Mouse (Mus musculus) hindbrain, embryonic 12.5 days (tissue): ENCODE results near the gene Afp. TPM values are rescaled to one million over a fixed set of nuclear protein-coding genes. Genes with fewer than 3 reads are reported as not detected.

Experiments used
- ATAC-seq: fragments of 200-750 bp; cut with Nextera tagmentation; 2 replicates; pipeline ENCODE4 v1.8.0; 2017; ENCODE audit warnings: moderate TSS enrichment; ENCODE audit not compliant: low FRiP score
- H3K27ac ChIP-seq: fragments of 300-500 bp; sonication (generic); 2 replicates; pipeline ENCODE4 v1.5.1; 2016; ENCODE audit warnings: mild to moderate bottlenecking
- H3K27me3 ChIP-seq: fragments of 300-500 bp; sonication (generic); 2 replicates; pipeline ENCODE4 v1.6.1; 2016; ENCODE audit warnings: mild to moderate bottlenecking
- H3K36me3 ChIP-seq: fragments of 300-500 bp; sonication (generic); 2 replicates; pipeline ENCODE4 v1.6.1; 2016; ENCODE audit warnings: mild to moderate bottlenecking
- H3K4me1 ChIP-seq: fragments of 300-500 bp; sonication (generic); 2 replicates; pipeline ENCODE4 v1.6.1; 2016
- H3K4me2 ChIP-seq: fragments of 300-500 bp; sonication (generic); replicated peaks from 2 replicates; pipeline ENCODE4 v1.6.1; 2016; ENCODE audit warnings: mild to moderate bottlenecking
- H3K4me3 ChIP-seq: fragments of 300-500 bp; sonication (generic); 2 replicates; pipeline ENCODE4 v1.5.1; 2016; ENCODE audit warnings: mild to moderate bottlenecking
- H3K9ac ChIP-seq: fragments of 300-500 bp; sonication (generic); 2 replicates; pipeline ENCODE4 v1.6.1; 2016; ENCODE audit warnings: mild to moderate bottlenecking, moderate library complexity
- H3K9me3 ChIP-seq: fragments of 300-500 bp; sonication (generic); replicated peaks from 2 replicates; pipeline ENCODE4 v1.6.1; 2016; ENCODE audit warnings: mild to moderate bottlenecking
- WGBS: fragments of 180-500 bp; shearing (Covaris S2); methylation state at CpG from one replicate; pipeline ENCODE4 v1.1.7; 2016; 5-methylcytosine and 5-hydroxymethylcytosine counted together
- polyA plus RNA-seq: library from polyadenylated mRNA; unstranded; fragments of >200 nt; fragmentation: Nextera tagmentation; extraction: Ambion mirVana; gene quantifications from 2 replicates; pipeline ENCODE4 v1.2.1, GENCODE M21; 2016

The Afp gene
- polyA plus RNA-seq = 0.18 and 0.41 TPM in 2 replicates

DNA sequence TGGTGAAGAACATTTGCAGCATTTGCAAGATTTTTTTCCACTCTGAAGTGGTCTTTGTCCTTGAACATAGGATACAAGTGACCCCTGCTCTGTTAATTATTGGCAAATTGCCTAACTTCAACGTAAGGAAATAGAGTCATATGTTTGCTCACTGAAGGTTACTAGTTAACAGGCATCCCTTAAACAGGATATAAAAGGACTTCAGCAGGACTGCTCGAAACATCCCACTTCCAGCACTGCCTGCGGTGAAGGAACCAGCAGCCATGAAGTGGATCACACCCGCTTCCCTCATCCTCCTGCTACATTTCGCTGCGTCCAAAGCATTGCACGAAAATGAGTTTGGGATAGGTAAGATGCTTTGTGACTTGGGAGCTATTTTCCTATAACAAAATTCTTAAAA, at the start of gene Afp:
Gene Afp, plus strand, starts transcription at position 220 of the 400 bp plus-strand sequence.
- Histone ChIP-seq H3K27ac (no peak within 1 kb of the TSS), H3K36me3 (no peaks in the 10 kb centered on the region), H3K27me3 (no peaks in the 10 kb centered on the region), H3K4me3 (no peak within 1 kb of the TSS), H3K4me2 (no peak within 1 kb of the TSS), H3K9me3 (no peaks in the 10 kb centered on the region), H3K9ac (no peak within 1 kb of the TSS), H3K4me1 (no peaks in the 10 kb centered on the region)
- WGBS = 82% methylated on average over 7 of the region's 7 CpGs
- no peak for ATAC-seq

GRCm38 (mm10) chr5:90447577-90447976, 43.0 kb upstream of the Afp start:
- H3K27me3 ChIP-seq = no peaks in the 10 kb centered on the region
- no peak overlapping the region for H3K9ac ChIP-seq
- H3K4me1 ChIP-seq = no peaks in the 10 kb centered on the region
- no peak overlapping the region for H3K4me2 ChIP-seq
- H3K4me3 ChIP-seq = no peak overlapping the region
- 96% methylated on average over 3 of the region's 3 CpGs for WGBS
- H3K36me3 ChIP-seq = no peaks in the 10 kb centered on the region
- no peaks in the 10 kb centered on the region for H3K9me3 ChIP-seq
- no peak for ATAC-seq
- H3K27ac ChIP-seq = no peak overlapping the region

DNA sequence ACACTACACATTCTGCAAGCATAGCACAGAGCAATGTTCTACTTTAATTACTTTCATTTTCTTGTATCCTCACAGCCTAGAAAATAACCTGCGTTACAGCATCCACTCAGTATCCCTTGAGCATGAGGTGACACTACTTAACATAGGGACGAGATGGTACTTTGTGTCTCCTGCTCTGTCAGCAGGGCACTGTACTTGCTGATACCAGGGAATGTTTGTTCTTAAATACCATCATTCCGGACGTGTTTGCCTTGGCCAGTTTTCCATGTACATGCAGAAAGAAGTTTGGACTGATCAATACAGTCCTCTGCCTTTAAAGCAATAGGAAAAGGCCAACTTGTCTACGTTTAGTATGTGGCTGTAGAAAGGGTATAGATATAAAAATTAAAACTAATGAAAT, 40.6 kb upstream of the Afp start:
- WGBS = 80% methylated on average over 5 of the region's 5 CpGs

DNA sequence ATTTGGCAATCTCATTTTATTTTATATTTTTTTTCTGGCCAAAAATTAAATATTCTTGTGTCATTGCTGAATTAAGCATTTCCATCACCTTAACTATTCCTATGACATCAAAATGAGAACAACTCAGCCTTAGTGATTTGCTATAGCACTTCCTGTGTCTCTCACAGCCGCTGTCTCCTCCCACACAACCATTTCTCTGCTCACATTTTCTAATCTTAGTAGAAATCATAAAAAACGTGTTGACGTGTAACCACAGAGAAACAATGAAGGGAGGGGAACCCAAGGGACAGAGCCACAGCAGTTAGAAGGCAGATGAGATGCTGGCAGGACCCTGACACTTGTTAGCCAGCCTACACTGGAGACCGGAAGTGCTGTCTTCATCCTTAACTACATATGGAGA, 37.8 kb upstream of the Afp start:
- no peak overlapping the region for H3K4me3 ChIP-seq
- 68% methylated on average over 4 of the region's 4 CpGs for WGBS
- H3K36me3 ChIP-seq = no peaks in the 10 kb centered on the region
- no peaks in the 10 kb centered on the region for H3K4me1 ChIP-seq
- no peak overlapping the region for H3K4me2 ChIP-seq
- H3K9ac ChIP-seq = no peak overlapping the region
- ATAC-seq = no peak
- no peaks in the 10 kb centered on the region for H3K9me3 ChIP-seq
- no peaks in the 10 kb centered on the region for H3K27me3 ChIP-seq
- H3K27ac ChIP-seq = no peak overlapping the region

More for the DNA sequence above, 40.6 kb upstream of the Afp start:
- Histone ChIP-seq H3K9me3 (no peaks in the 10 kb centered on the region), H3K4me2 (no peak overlapping the region), H3K27me3 (no peaks in the 10 kb centered on the region), H3K27ac (no peak overlapping the region), H3K4me3 (no peak overlapping the region), H3K4me1 (no peaks in the 10 kb centered on the region), H3K36me3 (no peaks in the 10 kb centered on the region), H3K9ac (no peak overlapping the region)
- ATAC-seq = no peak

DNA sequence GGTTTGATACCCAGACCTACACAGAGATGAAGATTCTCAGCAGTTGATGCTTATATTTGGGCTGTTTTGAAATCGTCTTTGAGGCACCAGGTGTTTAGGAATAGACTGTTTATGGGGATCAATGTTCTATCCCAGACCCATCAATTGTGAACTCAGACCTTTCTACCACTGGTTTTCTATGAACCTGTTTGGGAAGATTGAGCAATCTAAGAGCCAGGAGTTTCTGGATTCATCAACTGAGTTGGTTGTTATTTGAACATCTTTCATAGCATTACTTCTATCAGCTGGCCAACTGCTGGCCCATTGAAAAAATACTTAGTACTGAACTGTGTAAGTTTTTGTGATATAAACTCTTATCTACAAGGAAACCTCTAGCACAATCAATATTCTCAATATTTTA, 33.3 kb upstream of the Afp start:
- no peak overlapping the region for H3K4me3 ChIP-seq
- no peak overlapping the region for H3K9ac ChIP-seq
- H3K4me2 ChIP-seq = no peak overlapping the region
- 81% methylated on average over 1 of the region's 1 CpGs for WGBS
- H3K27ac ChIP-seq = no peak overlapping the region
- no peaks in the 10 kb centered on the region for H3K4me1 ChIP-seq
- H3K9me3 ChIP-seq = no peaks in the 10 kb centered on the region
- H3K27me3 ChIP-seq = no peaks in the 10 kb centered on the region
- ATAC-seq = no peak
- H3K36me3 ChIP-seq = no peaks in the 10 kb centered on the region

GRCm38 (mm10) chr5:90458727-90459126, 31.8 kb upstream of the Afp start:
- Histone ChIP-seq H3K4me2 (no peak overlapping the region), H3K9me3 (no peaks in the 10 kb centered on the region), H3K36me3 (no peaks in the 10 kb centered on the region), H3K27me3 (no peaks in the 10 kb centered on the region), H3K4me1 (no peaks in the 10 kb centered on the region), H3K4me3 (no peak overlapping the region), H3K27ac (no peak overlapping the region), H3K9ac (no peak overlapping the region)
- ATAC-seq = no peak
- 86% methylated on average over 5 of the region's 5 CpGs for WGBS

DNA sequence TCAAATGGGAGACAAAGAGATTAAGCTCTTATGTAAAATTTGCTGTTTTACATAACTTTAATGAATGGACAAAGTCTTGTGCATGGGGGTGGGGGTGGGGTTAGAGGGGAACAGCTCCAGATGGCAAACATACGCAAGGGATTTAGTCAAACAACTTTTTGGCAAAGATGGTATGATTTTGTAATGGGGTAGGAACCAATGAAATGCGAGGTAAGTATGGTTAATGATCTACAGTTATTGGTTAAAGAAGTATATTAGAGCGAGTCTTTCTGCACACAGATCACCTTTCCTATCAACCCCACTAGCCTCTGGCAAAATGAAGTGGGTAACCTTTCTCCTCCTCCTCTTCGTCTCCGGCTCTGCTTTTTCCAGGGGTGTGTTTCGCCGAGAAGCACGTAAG, 29.9 kb upstream of the Afp start, which contains the start of gene Alb:
Gene Alb, plus strand, starts transcription at position 279 of the 400 bp plus-strand sequence.
- ATAC-seq = no peak
- Histone ChIP-seq H3K4me1 (no peaks in the 10 kb centered on the region), H3K27ac (no peak within 1 kb of the TSS), H3K9ac (no peak within 1 kb of the TSS), H3K9me3 (no peaks in the 10 kb centered on the region), H3K36me3 (no peaks in the 10 kb centered on the region), H3K27me3 (no peaks in the 10 kb centered on the region), H3K4me2 (no peak within 1 kb of the TSS), H3K4me3 (no peak within 1 kb of the TSS)
- WGBS = 88% methylated on average over 8 of the region's 8 CpGs

DNA sequence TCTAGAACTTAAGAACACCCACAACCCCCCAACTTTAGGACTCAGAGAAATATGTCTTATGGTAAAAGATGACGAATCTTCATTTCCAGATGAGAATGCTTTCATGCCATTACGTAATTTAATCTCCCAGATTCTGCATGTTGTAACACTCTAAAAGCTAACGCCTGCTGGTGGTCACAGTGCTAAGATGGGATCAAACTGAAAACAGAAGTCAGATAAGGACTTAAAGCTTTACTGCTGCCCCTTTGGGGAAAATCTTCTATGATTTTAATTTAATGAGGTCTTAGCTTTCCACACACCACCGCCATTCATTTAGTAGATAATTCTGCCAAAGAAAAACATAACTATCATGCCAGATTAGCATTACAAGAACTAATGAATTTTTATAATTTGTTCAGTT, 23.7 kb upstream of the Afp start:
- 75% methylated on average over 4 of the region's 4 CpGs for WGBS
- no peak overlapping the region for H3K9ac ChIP-seq

GRCm38 (mm10) chr5:90467245-90467644, 23.3 kb upstream of the Afp start:
- H3K9me3 ChIP-seq = no peaks in the 10 kb centered on the region
- 17% methylated on average over 6 of the region's 6 CpGs for WGBS
- no peaks in the 10 kb centered on the region for H3K36me3 ChIP-seq
- H3K4me3 ChIP-seq = no peak overlapping the region
- ATAC-seq = no peak
- no peak overlapping the region for H3K9ac ChIP-seq
- H3K27me3 ChIP-seq = no peaks in the 10 kb centered on the region
- no peak overlapping the region for H3K4me2 ChIP-seq
- H3K4me1 ChIP-seq = no peaks in the 10 kb centered on the region
- H3K27ac ChIP-seq = no peak overlapping the region

More for the DNA sequence above, 23.7 kb upstream of the Afp start:
- Histone ChIP-seq H3K4me2 (no peak overlapping the region), H3K4me3 (no peak overlapping the region), H3K36me3 (no peaks in the 10 kb centered on the region), H3K4me1 (no peaks in the 10 kb centered on the region), H3K27me3 (no peaks in the 10 kb centered on the region), H3K9me3 (no peaks in the 10 kb centered on the region), H3K27ac (no peak overlapping the region)
- ATAC-seq = no peak

DNA sequence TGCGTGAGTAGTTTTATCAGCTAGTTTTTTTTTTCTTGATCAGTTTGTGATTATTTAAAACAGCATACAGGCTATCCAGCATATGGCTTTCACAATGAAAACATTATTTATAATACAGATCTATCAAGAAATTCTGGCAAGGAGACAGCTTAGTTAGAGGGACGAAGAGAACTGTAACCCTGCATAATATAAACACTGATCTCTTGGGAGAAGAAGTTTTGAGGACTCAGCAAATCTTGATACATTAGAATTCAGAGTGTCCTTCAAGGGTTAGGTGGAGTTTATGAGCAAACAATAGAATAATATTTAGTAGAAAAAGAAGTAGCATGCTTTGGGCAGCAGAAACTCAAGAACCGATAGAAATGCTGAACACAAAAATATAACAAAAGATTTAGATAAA, 19.7 kb upstream of the Afp start:
- H3K4me3 ChIP-seq = no peak overlapping the region
- H3K4me2 ChIP-seq = no peak overlapping the region
- H3K4me1 ChIP-seq = no peaks in the 10 kb centered on the region
- 92% methylated on average over 3 of the region's 3 CpGs for WGBS
- no peaks in the 10 kb centered on the region for H3K27me3 ChIP-seq
- no peak overlapping the region for H3K27ac ChIP-seq
- no peaks in the 10 kb centered on the region for H3K9me3 ChIP-seq
- no peaks in the 10 kb centered on the region for H3K36me3 ChIP-seq
- ATAC-seq = no peak
- no peak overlapping the region for H3K9ac ChIP-seq

DNA sequence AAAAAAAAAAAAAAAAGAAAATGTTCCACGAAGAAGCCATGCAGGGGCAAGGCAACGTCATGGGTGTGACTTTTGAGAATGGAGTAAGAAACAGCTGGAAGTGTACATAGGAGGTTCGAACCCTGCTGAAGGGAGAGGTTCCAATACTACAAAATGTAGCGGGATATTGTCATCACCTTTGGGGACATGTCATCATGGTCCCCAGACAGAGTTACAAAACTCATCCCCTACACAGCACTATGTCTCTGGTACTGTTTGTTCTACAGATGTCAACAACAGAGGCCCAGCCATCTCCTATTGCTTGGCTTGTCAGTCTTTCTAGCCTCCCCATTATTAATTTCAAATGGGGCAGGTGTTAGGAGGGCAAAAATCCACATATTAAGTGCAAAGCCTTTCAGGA, 16.6 kb upstream of the Afp start:
- ATAC-seq = no peak
- no peaks in the 10 kb centered on the region for H3K36me3 ChIP-seq

DNA sequence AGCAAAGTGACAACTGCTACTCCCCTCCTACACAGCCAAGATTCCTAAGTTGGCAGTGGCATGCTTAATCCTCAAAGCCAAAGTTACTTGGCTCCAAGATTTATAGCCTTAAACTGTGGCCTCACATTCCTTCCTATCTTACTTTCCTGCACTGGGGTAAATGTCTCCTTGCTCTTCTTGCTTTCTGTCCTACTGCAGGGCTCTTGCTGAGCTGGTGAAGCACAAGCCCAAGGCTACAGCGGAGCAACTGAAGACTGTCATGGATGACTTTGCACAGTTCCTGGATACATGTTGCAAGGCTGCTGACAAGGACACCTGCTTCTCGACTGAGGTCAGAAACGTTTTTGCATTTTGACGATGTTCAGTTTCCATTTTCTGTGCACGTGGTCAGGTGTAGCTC, 16.2 kb upstream of the Afp start:
- Histone ChIP-seq H3K9ac (no peak overlapping the region), H3K4me3 (no peak overlapping the region), H3K4me1 (no peaks in the 10 kb centered on the region), H3K27me3 (no peaks in the 10 kb centered on the region), H3K27ac (no peak overlapping the region), H3K4me2 (no peak overlapping the region), H3K9me3 (no peaks in the 10 kb centered on the region), H3K36me3 (no peaks in the 10 kb centered on the region)
- no peak for ATAC-seq
- WGBS = 92% methylated on average over 5 of the region's 5 CpGs

More for the DNA sequence above, 16.6 kb upstream of the Afp start:
- Histone ChIP-seq H3K27ac (no peak overlapping the region), H3K4me2 (no peak overlapping the region), H3K9ac (no peak overlapping the region), H3K27me3 (no peaks in the 10 kb centered on the region), H3K9me3 (no peaks in the 10 kb centered on the region), H3K4me1 (no peaks in the 10 kb centered on the region), H3K4me3 (no peak overlapping the region)
- WGBS = 86% methylated on average over 4 of the region's 4 CpGs

- H3K4me1 ChIP-seq = no peaks in the 10 kb centered on the region
- no peaks in the 10 kb centered on the region for H3K36me3 ChIP-seq
- H3K27me3 ChIP-seq = no peaks in the 10 kb centered on the region
- H3K4me2 ChIP-seq = no peak overlapping the region
- H3K9me3 ChIP-seq = no peaks in the 10 kb centered on the region
- H3K27ac ChIP-seq = no peak overlapping the region
- no peak overlapping the region for H3K9ac ChIP-seq
- no peak for ATAC-seq
- H3K4me3 ChIP-seq = no peak overlapping the region
- WGBS = 84% methylated on average over 3 of the region's 3 CpGs
Observed at GRCm38 (mm10) chr5:90476741-90477140, 13.8 kb upstream of the Afp start.
